Comparison of ENCODE assay signal across 18 mouse cellular contexts in the genomic region with DNA sequence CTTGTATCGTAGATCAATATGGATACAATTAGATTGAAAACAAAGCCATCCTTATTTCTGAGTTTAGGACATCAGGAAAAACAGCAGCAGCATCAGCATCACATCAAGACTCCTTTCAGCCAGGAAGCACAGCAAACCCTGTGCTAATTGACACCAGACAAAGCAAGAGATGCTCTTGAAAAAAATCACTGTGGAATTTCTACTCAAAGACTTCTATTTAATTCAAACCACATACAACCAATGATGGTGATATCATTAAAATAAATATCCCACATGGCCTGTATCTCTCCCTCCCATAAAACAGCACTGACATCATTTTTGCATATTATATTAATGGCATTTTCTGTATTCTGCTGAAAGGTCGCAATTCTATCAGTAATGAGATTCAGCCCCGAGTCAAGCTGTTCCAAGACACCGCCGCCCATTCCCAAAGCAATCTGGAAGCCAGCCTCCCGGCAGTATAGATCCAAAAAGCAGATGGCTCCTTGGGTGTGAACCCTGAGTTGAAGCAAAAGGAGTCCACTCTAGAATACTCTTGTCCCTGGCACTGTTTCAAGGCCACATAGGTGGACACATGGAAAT. TPM values are rescaled to one million over a fixed set of nuclear protein-coding genes. Genes with fewer than 3 reads are reported as not detected.
DNase-seq lines count a peak whose midpoint lies in the region; ATAC-seq and TF ChIP-seq lines count a peak whose summit lies in the region.
"Had no signal": no experiment of that assay in that cellular context is flagged by ENCODE, and none has a peak within 500 bp of the region (broad histone marks: within the 10 kb centered on the region; RNA-seq: fewer than 3 reads in every experiment).

No protein-coding gene starts in this region.

- H3K9me3 ChIP-seq in midbrain, embryonic 14.5 days (ENCODE audit: control insufficient read depth, low read length), result no peaks in the 10 kb centered on the region
- H3K9me3 ChIP-seq in midbrain, postnatal 0 days (ENCODE audit: low read length), result no peaks in the 10 kb centered on the region
- no peaks in the 10 kb centered on the region for H3K9me3 ChIP-seq in embryonic facial prominence, embryonic 15.5 days (replicated peaks)
- H3K9me3 ChIP-seq in neural tube, embryonic 13.5 days, result no peaks in the 10 kb centered on the region
- H3K9me3 ChIP-seq: embryonic facial prominence, embryonic 13.5 days; heart, embryonic 13.5 days; liver, embryonic 13.5 days had no signal

- peak; percentile 34; the same call in 1 of the 2 replicates for ATAC-seq in midbrain, embryonic 14.5 days (ENCODE audit: low FRiP score, low TSS enrichment)
- ATAC-seq in midbrain, postnatal 0 days (ENCODE audit: low FRiP score), result no peak
- ATAC-seq in embryonic facial prominence, embryonic 15.5 days (ENCODE audit: insufficient number of reproducible peaks, low FRiP score, low TSS enrichment, low read depth), result 0 out of 2 replicates have a peak, but pooled peaks have one; percentile 29
- peak; percentile 40; the same call in 1 of the 2 replicates for ATAC-seq in neural tube, embryonic 13.5 days (ENCODE audit: low read depth)
- no peak for ATAC-seq in frontal cortex, adult (ENCODE audit: low TSS enrichment)
- ATAC-seq: lung, postnatal 0 days had no signal

- H3K4me2 ChIP-seq in midbrain, embryonic 14.5 days (ENCODE audit: low read length), result no peak overlapping the region
- H3K4me2 ChIP-seq in midbrain, postnatal 0 days (ENCODE audit: low read depth, low read length, poor library complexity, severe bottlenecking), result no peak overlapping the region
- H3K4me2 ChIP-seq in embryonic facial prominence, embryonic 15.5 days (replicated peaks), result no peak overlapping the region
- H3K4me2 ChIP-seq in neural tube, embryonic 13.5 days, result no peak overlapping the region
- H3K4me2 ChIP-seq: embryonic facial prominence, embryonic 13.5 days; heart, embryonic 13.5 days; liver, embryonic 13.5 days had no signal

- H3K36me3 ChIP-seq in midbrain, embryonic 14.5 days (ENCODE audit: control insufficient read depth, insufficient read depth, low read length), result no peaks in the 10 kb centered on the region
- H3K36me3 ChIP-seq in midbrain, postnatal 0 days (ENCODE audit: insufficient read depth, low read length), result no peaks in the 10 kb centered on the region
- no peaks in the 10 kb centered on the region for H3K36me3 ChIP-seq in embryonic facial prominence, embryonic 15.5 days
- H3K36me3 ChIP-seq in neural tube, embryonic 13.5 days, result no peaks in the 10 kb centered on the region
- H3K36me3 ChIP-seq: embryonic facial prominence, embryonic 13.5 days; heart, embryonic 13.5 days; liver, embryonic 13.5 days had no signal

- no peaks in the 10 kb centered on the region for H3K27me3 ChIP-seq in midbrain, embryonic 14.5 days (ENCODE audit: control insufficient read depth, insufficient read depth, low read length)
- H3K27me3 ChIP-seq in midbrain, postnatal 0 days (ENCODE audit: insufficient read depth, low read length), result no peaks in the 10 kb centered on the region
- no peaks in the 10 kb centered on the region for H3K27me3 ChIP-seq in embryonic facial prominence, embryonic 15.5 days
- no peaks in the 10 kb centered on the region for H3K27me3 ChIP-seq in neural tube, embryonic 13.5 days
- H3K27me3 ChIP-seq: embryonic facial prominence, embryonic 13.5 days; liver, embryonic 13.5 days had no signal

- no peaks in the 10 kb centered on the region for H3K4me1 ChIP-seq in midbrain, embryonic 14.5 days (ENCODE audit: control insufficient read depth, insufficient read depth, low read length)
- H3K4me1 ChIP-seq in midbrain, postnatal 0 days (ENCODE audit: insufficient read depth, low read length), result no peaks in the 10 kb centered on the region
- H3K4me1 ChIP-seq in embryonic facial prominence, embryonic 15.5 days, result peaks cover 26% of the 10 kb centered on the region
- peaks cover 6% of the 10 kb centered on the region; the same call in 1 of the 2 replicates for H3K4me1 ChIP-seq in neural tube, embryonic 13.5 days (replicated peaks)
- H3K4me1 ChIP-seq: liver, embryonic 13.5 days had no signal

- no peak for TF ChIP-seq CTCF in midbrain, postnatal 0 days (IDR thresholded peaks at IDR 0.05)

- no peak overlapping the region for H3K27ac ChIP-seq in midbrain, embryonic 14.5 days (replicated peaks; ENCODE audit: low read depth, low read length)
- H3K27ac ChIP-seq in midbrain, postnatal 0 days (ENCODE audit: low read depth, low read length), result no peak overlapping the region
- H3K27ac ChIP-seq in embryonic facial prominence, embryonic 15.5 days (replicated peaks), result no peak overlapping the region
- H3K27ac ChIP-seq in neural tube, embryonic 13.5 days (replicated peaks), result 0 out of 2 replicates have a peak overlapping the region, but pooled peaks have one; percentile 14
- H3K27ac ChIP-seq: embryonic facial prominence, embryonic 13.5 days; heart, embryonic 13.5 days; liver, embryonic 13.5 days had no signal

- H3K9ac ChIP-seq in midbrain, embryonic 14.5 days (replicated peaks; ENCODE audit: low read length), result no peak overlapping the region
- H3K9ac ChIP-seq in midbrain, postnatal 0 days (replicated peaks; ENCODE audit: low read length, poor library complexity, severe bottlenecking), result no peak overlapping the region
- no peak overlapping the region for H3K9ac ChIP-seq in embryonic facial prominence, embryonic 15.5 days
- no peak overlapping the region for H3K9ac ChIP-seq in neural tube, embryonic 13.5 days
- H3K9ac ChIP-seq: embryonic facial prominence, embryonic 13.5 days; heart, embryonic 13.5 days; liver, embryonic 13.5 days had no signal

- no peak overlapping the region for H3K4me3 ChIP-seq in midbrain, embryonic 14.5 days (replicated peaks; ENCODE audit: low read depth, low read length)
- H3K4me3 ChIP-seq in midbrain, postnatal 0 days (ENCODE audit: low read depth, low read length), result no peak overlapping the region
- H3K4me3 ChIP-seq in embryonic facial prominence, embryonic 15.5 days (replicated peaks), result no peak overlapping the region
- H3K4me3 ChIP-seq in neural tube, embryonic 13.5 days, result no peak overlapping the region
- H3K4me3 ChIP-seq: embryonic facial prominence, embryonic 13.5 days; heart, embryonic 13.5 days; liver, embryonic 13.5 days had no signal

- WGBS in midbrain, embryonic 14.5 days, result 61% methylated on average over 6 of the region's 6 CpGs
- WGBS in midbrain, postnatal 0 days, result 56% methylated on average over 6 of the region's 6 CpGs
- WGBS in embryonic facial prominence, embryonic 15.5 days, result 31% methylated on average over 6 of the region's 6 CpGs
- 43% methylated on average over 6 of the region's 6 CpGs for WGBS in neural tube, embryonic 13.5 days

- intact Hi-C loops in gastrocnemius, postnatal 14 days (cut with DNase I; ENCODE audit: low total_unique reads), result no loop called here

- DNase-seq in gastrocnemius, postnatal 14 days, result peak; percentile 23
- DNase-seq in gastrocnemius, postnatal 10 days, result no peak
- peak; percentile 13 for DNase-seq in midbrain, embryonic 14.5 days
- DNase-seq in midbrain, postnatal 0 days (ENCODE audit: low spot score), result no peak
- no peak for DNase-seq in yolk sac, embryonic 10.5 days (ENCODE audit: low spot score)
- DNase-seq: adrenal gland, adult 2 months; cerebellum, adult 18-20 months; kidney, adult 2 months; kidney, postnatal 36 days; liver, embryonic 13.5 days; thymus, adult 2 months had no signal

RNA-seq across cellular contexts. Expression of a gene that starts 46.4 kb away (rescaled TPM):
- total RNA-seq in gastrocnemius, postnatal 14 days (2021), result 1 to 10 TPM; 9.3 to 9.8 TPM
- 10 to 100 TPM; 13.3 to 16.3 TPM for total RNA-seq in gastrocnemius, postnatal 10 days (2021)
- 3.4 and 8.9 TPM in 2 replicates for polyA plus RNA-seq in midbrain, embryonic 14.5 days (2014; fragmentation: Nextera tagmentation; extraction: Ambion mirVana)
- total RNA-seq in midbrain, postnatal 0 days (2014; rRNA removed), result 14.9 and 17.1 TPM in 2 replicates
- polyA plus RNA-seq in midbrain, postnatal 0 days (2015; fragmentation: Nextera tagmentation; extraction: Ambion mirVana), result 4.7 and 5.7 TPM in 2 replicates
- polyA plus RNA-seq in embryonic facial prominence, embryonic 15.5 days (2015; fragmentation: Nextera tagmentation; extraction: Ambion mirVana), result 15.3 and 16.1 TPM in 2 replicates
- 7.6 and 8.7 TPM in 2 replicates for polyA plus RNA-seq in neural tube, embryonic 13.5 days (2015; fragmentation: Nextera tagmentation; extraction: Ambion mirVana)
- total RNA-seq: megakaryocyte-erythroid progenitor cell, adult 5-6 weeks had no signal

Comparison
In these comparisons a context has a peak if more than half of its experiments do, and no peak if none do; other contexts are left out.
1. DNase-seq: peak in gastrocnemius, postnatal 14 days (single experiment) and midbrain, embryonic 14.5 days (single experiment); none in gastrocnemius, postnatal 10 days (single experiment), midbrain, postnatal 0 days (single experiment) and yolk sac, embryonic 10.5 days (single experiment).
2. ATAC-seq: peak in midbrain, embryonic 14.5 days (single experiment), embryonic facial prominence, embryonic 15.5 days (single experiment) and neural tube, embryonic 13.5 days (single experiment); none in midbrain, postnatal 0 days (single experiment) and frontal cortex, adult (single experiment).